Mouse (Mus musculus) spleen, adult 12 weeks (tissue): ENCODE data around the gene Mtf2.
"Not testable (repeated sequence)": the region's sequence is repeated elsewhere in the genome, so short reads cannot be mapped to it uniquely, and the experiment has no call there.

Source experiments
- DNase-seq: peaks from one replicate; pipeline ENCODE4 v3.0.0; 2022; ENCODE audit warnings: low spot score

Gene Mtf2

DNA sequence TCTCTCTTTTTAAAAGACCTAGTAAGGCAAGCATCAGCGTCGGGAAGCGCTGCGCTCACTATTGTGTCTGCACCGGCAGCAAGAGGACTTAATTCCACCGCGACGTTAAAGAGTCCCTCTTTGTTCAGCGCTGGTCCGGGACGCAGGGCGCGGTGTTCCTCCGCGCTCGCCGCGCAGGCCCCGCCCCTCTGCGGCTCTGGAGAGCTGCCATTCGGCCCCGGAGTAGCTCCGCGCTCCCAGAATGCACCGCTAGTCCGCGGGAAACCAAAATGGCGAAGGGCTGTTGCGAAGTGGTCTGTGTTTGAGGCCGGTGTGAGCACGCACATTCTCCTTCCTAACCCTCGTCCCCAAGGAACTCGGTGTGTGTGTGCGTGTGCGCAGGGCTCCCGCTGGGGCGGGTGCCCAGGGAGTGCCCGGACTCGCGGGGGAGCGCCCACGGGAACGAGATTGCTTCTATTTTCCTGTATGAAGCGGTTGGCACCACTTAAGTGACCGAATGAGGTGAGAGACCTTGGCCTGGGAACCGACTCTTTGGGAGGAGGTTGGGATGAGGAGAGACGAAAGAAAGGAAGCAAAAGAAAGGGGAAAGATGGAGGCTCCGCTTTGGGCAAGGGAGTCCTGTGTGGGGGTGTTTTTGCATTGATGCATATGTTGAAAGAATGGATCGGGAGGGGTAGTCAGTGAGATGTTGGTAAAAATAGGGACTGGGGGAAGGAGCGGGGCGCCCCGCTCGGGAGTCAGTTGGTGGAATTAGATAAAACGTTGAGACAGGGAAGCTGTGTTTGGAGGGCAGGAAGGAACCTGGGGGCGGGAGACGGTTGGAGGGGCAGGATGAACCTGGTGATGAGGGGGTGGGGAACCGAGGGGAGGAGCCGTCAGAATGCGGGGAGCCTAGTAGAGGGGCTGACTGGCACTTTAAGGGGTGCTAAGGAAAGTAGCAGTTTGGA is at the start of gene Mtf2:
Gene Mtf2, plus strand, starts transcription at position 210 of the 947 bp plus-strand sequence.
- peak; percentile 91 for DNase-seq

DNA sequence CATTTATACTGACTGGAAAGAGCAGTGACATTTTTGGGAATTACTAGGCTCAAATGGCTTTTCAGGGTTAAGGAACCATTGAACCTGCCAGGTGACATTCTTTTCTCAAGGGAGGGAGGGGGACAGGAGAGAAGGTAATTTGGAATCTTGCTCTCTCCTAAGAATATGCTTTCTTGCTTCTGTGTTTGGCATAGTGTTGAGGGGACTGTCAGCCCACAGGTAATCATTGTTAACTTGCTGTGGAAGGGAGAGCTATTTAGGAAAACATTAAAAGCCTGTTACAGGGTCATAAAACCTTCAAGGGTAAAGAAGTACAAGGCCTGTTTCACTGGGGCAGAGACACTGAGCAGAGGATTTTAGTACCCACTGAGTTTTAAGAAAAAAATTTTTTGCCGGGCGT is 48.2 kb upstream of the Mtf2 start:
- DNase-seq: no peak

DNA sequence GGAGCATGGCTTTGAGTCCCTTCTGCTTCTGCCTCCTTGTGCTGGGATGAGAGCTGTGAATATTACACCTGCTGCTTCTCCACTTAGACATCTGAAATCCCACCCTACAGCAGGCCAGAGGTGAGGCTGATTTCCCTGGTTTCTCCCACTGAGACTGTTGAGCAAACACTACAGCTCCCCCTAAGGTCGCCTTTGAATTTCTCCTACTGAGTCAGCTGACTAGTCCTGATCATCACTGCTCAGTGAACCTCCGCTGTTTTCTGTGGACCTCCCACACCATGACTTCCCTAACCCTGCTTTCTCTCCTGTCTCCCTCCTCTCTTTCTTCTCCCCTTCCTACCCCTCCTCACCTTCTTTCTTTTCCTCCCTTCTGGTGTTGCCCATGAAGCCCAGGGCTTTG is 46.1 kb upstream of the Mtf2 start:
- DNase-seq: no peak

DNA sequence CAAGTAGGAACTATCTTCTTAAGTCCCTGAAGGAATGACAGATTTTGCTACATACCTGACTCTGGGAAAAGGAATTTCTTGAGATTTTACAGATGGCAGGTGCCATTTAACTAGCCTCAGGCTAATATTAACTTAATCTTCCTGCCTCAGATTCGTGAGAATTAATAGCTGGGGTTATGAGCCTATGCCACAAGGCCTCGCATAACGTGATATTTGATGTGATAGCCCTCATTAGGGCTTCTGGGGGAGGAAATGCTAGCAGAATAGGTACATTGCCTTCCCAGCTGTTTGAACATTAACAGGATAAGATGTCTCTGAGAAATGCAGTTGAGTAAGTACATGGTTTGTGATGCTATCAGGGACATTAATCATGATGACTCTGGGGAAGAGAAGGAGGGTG is 44.1 kb upstream of the Mtf2 start:
- no peak for DNase-seq

DNA sequence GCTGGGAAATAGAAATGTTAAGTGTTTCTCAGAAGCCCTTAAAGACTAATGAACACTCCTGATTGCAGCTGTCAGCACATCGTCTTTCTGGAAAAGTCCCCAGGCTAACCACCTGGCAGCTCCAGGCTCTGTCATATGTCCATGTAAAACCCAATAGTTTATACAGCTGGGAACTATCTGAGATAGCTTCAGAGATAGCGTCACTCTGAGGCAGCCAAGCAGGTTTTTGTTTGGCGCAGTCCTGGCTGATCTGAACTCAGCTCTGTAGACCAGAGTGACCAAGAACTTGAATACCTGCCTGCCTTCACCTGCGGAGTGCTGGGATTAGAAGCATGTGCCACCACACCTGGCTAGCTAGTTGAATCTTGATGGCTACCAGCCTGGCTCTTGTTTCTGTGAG is 37.2 kb upstream of the Mtf2 start:
- DNase-seq: no peak

DNA sequence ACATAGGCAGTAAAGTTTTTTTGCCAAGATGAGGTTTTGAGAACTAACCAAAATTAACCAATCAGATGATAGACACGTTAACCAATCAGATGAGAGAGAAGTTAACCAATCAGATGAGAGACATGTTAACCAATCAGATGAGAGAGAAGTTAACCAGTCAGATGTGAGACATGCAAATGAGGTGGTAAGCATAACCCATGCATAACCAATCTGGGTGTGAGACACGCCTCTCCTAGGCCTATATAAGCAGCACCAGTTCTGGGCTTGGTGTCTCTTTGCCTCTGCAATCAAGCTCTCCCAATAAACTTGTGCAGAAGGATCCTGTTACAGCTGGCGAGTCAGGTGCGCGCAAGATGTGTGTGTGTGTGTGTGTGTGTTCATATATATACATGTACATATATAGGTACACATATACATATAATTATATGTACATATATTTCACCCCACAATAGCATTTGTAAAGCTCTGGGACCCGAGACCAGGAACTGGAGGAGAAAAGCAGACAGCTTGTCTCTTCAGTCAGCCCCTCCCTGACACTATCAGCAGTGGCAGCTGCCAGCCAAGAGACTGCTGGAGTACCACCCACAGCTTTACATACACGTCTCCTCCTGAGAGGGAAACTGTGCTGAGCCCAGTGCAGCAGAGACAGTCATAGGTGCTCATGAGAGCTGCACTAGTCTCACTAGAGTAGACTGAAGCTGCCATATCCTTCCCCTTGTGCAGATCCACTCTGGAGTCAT is 36.5 kb upstream of the Mtf2 start:
- DNase-seq: not testable (repeated sequence)

DNA sequence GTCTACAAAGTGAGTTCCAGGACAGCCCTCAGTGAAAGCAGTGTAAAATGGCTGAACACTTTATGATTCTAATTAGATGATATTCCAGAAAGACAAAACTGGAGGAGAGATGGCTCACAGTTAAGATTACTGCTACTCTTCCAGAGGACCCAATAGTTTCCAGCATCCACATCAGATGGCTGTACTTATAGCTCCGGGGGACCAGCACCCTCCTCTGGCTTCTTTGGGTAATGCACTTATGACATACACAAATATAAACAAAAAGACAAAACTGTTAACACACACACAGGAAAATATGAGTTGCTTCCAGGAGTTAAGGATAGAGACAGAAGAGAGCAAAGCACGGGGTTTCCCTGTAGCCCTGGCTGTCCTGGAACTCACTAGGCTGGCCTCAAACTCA is 35.5 kb upstream of the Mtf2 start:
- DNase-seq: peak; percentile 4

DNA sequence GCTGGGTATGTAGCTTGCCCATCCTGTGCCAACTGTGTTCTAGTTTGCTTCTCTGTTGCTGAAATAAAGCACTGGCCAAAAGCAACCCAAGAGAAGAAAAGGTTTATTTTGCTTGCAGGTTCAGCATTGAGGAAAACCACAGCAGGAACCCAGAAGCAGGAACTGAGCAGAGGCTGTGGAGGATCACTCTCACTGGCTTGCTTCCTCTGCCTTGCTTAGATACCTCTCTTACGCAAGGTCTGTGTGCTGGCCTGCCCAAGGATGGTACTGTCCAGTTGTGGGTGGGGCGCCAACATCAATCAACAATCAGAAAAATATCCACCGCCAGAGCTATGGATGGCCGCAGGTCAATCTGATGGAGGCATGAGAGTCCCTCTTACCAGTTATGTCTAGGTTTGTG is 34.2 kb upstream of the Mtf2 start:
- no peak for DNase-seq

DNA sequence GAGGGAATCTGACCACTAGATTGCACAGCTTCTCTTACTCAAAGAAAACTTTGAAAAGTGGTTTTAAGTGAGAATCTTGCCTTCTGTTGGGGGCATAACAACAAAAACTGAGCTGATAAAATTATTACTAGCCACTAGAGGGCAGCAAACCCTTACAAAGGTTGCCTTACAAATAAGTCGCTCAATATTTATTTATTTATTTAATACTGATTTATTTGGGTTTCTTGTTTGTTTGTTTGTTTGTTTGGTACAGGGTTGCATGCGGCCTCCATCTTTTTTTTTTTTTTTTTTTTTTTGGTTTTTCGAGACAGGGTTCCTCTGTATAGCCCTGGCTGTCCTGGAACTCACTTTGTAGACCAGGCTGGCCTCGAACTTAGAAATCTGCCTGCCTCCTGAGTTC is 31.3 kb upstream of the Mtf2 start:
- no peak for DNase-seq

DNA sequence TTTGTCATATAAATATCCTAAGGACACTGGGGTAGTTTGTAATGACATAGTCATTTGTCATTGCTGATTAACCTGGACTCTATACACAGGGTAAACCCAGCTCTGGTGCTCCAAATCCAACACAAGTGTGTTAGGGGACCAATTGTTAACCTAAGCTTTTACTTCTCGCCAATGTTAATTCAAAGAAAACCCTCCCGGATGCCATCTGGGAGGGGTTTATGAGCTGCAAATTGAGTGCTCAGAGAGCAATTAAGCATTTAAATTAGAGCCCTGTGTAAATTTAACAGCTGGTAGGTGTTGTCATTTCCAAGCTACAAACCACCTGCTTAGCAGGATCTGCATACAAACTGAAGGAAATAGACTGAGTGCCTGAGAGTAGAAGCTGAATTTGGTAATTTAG is 30.0 kb upstream of the Mtf2 start:
- DNase-seq: no peak

DNA sequence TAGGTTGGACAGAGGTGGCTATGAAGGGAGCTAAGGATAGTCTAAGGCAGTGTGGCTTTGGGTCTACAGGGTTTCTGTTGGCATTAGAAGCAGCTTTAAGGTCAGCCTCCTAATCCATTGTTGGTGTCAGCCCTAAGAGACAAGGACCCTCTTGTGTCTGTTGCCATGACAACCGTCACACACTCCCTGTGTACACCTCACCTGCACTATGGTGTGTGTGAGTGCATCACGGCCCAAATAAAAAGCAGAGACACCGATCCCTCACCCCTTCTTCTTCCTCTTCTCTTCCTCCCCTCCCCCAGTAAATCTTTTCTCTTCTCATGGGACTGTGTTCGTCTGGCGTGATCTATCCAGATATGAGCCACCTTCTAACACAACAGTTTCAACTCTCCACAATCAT is 23.4 kb upstream of the Mtf2 start:
- no peak for DNase-seq

DNA sequence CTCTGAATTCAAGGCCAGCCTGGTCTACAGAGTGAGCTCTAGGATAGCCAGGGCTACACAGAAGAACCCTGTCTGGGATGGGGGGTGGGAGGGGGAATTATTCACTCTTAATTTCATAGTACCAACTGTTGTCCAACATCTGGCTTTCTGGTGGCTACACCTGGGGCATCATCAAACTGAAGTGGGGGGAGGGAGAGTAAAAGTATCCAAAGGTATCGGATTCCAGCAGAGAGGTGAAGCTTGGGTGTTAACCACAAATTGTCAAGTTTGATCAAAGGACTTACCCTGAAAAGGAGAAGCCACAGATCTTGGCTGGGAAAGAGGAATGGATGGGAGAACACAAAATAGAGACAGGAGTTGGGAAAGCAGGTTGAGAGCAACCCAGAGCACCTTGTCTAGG is 21.6 kb upstream of the Mtf2 start:
- DNase-seq: no peak

DNA sequence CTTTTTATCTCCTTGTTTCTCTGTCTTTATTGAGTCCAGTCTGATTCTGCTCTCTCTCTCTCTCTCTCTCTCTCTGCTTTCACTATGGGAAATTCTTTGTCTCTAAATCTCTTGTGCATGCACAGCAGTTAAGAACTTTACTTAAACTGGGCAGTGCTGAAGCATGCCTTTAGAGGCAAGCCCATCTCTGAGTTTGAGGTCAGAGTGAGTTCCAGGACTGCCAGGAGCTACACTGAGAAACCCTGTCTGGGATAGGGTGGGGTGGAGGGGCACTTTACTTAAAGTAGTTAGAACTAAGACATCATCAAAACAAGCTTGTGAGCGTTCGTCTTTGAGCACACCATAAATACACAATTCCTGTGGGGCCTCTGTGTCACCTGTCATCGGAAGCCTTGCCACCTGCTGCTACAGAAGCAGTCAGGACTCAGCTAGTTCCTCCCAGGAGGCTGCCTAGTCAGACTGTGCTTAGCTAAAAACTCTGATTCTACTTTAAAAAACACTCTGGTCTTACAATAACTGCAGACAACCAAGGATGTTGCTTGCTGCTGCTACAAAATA is 15.7 kb upstream of the Mtf2 start:
- DNase-seq: no peak

DNA sequence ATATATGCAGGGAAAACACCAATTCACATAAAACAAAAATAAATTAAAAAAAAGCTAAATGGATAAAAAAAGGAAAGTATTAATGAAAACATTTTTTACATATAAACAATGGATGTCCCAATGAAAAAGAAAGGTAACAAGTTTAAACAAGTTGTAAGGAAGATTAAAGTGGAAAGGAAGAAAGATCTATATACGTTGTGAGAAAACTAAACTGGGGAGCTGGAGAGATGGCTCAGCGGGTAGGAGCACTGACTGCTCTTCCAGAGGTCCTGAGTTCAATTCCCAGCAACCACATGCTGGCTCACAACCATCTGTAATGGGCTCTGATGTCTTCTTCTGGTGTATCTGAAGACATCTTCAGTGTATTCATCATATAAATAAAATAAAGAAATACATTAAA is 14.4 kb upstream of the Mtf2 start:
- no peak for DNase-seq

DNA sequence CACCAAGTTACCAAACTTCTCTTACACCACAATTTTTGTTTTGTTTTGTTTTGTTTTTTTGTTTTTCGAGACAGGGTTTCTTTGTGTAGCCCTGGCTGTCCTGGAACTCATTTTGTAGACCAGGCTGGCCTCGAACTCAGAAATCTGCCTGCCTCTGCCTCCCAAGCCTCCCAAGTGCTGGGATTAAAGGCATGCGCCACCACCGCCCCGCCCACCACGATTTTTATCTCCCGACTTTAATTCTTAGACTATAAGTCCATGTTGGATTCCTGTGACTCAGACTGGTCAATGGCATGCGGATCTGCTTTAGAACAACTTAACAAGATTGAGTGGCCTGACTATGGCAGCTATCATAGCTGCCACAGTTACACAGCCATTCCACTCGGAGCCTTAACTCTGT is 13.7 kb upstream of the Mtf2 start:
- DNase-seq: not testable (repeated sequence)

DNA sequence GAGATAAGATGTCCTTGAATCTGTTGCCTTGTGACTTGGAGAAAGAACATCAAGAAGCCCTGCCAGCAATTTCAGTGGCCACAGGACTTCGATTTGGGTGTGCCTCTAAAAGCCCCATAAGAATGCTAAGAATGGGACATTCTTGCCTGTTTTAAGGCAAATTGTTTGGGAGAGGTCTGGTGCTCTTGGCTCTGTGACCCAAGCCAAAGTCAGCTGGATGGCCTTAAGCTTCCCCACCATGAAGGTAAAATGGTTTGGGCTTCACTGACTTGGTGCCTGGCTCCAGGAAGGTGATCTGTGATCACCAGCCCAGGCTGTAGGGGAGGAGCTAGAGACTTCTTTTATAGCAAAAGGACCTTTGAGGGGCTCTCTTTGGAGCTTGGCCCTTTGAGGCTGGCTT is 13.3 kb upstream of the Mtf2 start:
- no peak for DNase-seq

DNA sequence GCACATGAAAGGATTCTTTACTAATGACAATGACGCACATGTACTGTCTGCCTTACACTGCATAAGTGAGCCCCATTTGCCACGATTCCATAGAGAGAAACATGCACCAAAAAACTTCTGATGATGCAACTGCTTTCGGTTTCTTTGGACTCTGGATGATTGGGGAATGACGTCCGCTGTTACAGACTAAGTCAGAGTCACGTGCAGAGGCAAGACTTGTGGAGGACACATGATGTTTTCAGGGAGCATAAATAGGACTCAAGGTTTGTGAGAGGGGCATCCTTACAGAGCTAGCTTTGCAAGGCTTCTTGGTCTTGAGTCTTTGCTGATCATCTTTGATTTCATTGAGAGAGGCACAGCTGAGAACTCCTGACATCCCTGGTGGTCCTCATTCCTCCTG is 11.9 kb upstream of the Mtf2 start:
- no peak for DNase-seq

DNA sequence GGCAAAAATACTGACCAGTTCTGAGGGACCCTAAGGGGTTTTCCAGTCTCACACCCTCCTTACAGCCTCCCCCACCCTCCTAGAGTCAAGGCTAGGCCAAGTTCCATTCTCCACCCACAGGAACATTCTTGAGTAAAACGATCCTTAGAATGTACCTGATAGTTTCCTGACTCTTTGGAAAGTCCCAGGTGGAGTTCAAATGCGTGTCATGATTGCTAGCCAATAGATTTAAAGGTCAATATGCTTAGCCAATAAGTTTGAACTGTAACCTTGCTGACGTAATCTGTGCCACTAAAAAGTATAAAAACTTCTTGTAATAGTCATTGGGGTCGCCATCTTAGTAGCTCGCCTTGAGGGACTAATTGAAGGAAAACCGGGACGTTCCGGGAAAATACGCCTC is 5.1 kb upstream of the Mtf2 start:
- no peak for DNase-seq

DNA sequence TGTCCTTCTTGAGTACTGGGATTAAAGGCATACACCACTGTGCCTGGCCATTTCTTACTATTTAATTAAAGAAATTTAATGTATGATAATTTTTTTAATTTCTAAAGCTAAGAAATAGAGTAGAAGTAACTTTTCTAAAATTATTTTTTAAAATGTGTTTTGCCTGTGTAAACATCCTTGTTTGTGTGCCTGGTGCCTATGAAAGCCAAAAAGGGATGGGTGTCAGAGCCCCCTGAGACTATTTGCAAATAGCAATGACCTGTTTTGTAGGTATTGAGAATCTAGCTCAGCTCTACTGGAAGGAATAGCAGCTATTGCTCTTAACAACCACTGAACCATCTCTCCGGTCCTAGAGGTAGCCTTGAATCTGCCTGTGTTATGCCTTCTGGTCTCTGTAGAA is 6.8 kb downstream of the Mtf2 start:
- no peak for DNase-seq

DNA sequence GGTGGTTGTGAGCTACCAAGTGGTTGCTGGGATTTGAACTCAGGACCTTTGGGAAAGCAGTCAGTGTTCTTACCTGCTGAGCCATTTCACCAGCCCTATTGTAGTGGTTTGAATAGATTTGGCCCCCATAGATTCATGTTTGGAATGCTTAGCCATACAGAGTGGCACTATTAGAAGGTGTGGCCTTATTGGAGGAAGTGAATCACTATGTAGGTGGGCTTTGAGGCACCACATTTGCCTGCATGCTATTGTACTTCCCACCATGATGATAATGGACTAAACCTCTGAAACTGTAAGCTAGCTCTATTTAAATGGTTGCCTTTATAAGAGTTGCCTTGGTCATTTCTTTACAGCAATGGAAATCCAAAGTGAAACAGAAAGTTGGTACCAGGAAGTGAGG is 10.8 kb downstream of the Mtf2 start:
- DNase-seq: no peak

DNA sequence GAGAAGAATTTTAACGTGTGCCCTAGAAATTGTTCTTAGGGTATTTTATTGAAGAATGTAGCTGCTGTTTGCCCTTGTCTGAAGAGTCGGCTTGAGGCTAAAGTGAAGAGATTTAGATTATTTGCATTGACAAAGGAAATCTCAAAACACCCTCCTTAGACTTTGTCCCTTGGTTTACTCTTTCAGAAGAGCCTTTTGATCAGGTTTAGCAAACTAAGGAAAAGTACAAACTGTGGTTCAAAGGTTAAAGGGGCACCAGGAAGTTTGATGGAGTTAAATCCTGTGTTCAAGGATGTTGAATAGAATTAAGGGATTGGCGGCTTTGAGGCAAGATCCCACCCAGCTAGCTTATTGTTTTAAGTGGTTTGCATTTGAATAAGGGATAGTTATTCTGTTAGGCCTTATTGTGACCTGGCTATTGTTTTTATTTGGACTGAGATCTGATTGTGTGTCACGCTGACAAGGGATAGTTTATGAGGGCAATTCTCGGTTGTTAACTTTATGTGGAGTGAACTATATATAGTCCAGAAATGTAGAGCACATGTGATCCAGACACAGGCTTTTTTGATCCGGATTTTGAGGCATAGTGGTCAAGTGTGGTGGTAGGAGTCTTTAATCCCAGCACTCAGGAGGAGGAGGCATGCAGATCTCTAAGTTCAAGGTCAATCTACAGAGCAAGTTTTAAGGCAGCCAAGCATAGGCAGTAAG is 11.5 kb downstream of the Mtf2 start:
- DNase-seq: no peak

DNA sequence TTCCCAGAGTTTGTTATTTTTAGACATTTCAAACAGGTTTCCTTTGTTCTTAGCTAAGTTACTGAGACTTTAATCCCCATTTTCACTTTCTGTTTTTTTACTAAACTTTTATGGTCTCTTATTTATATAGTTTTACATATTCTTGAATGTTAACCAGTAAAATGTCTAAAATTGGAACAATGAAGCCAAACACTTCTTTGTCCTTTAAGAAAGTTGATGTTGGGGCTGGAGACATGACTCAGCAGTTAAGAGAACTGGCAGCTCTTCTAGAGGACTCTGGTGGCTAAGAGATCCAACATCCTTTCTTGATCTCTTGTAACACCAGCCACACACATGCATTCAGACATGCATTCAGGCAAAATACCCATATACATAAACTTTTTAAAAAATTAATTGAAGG is 14.1 kb downstream of the Mtf2 start:
- DNase-seq: no peak

DNA sequence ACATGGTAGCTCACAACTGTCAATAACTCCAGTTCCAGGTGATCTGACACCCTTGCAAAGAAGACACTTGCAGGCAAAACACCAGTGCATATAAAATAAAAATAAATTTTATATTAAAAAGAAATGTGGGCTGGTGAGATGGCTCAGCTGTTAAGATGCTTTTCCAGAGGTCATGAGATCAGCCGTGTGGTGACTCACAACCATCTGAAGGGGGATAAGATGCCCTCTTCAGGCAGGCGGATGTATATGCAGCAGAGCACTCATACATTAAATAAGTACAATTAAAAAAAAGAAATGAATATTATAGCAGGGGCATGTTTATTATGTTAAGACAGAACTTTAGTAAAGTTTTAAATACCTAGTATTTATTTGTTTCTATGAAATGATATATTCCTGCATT is 16.9 kb downstream of the Mtf2 start:
- no peak for DNase-seq
